Comparison of ENCODE assay signal across 9 mouse cellular contexts in the genomic region with DNA sequence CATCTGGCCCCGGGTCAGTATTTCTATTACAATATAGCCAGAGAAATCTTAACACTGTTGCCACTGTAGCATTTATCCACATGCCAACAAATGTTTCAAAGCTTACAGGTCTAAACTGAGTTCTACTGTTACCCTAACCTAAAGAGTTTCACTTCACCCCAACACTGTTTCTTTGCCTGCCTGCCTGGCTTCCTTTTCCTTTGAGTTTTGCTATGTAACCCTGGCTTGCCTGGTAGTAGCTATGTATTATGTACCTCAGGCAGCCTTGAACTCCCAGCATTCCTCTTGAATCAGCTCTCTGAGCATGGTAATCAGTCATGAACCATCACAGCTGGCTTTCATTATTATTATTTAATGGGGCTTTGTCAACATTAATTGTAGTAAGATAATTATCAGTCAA. TPM values are rescaled to one million over a fixed set of nuclear protein-coding genes. Genes with fewer than 3 reads are reported as not detected.
A peak's percentile ranks its signal among the peaks of the same experiment; 100 is the strongest.
DNase-seq lines count a peak whose midpoint lies in the region; ATAC-seq and TF ChIP-seq lines count a peak whose summit lies in the region.
"Had no signal": no experiment of that assay in that cellular context is flagged by ENCODE, and none has a peak within 500 bp of the region (broad histone marks: within the 10 kb centered on the region; RNA-seq: fewer than 3 reads in every experiment).

No protein-coding gene starts in this region.

- WGBS in neural tube, embryonic 11.5 days: 84% methylated on average over 1 of the region's 1 CpGs
- 46% methylated on average over 1 of the region's 1 CpGs for WGBS in liver, embryonic 15.5 days (ENCODE audit: insufficient replicate concordance)
- WGBS in thymus, adult 2 months: 45% methylated on average over 1 of the region's 1 CpGs

- H3K4me1 ChIP-seq in neural tube, embryonic 11.5 days (ENCODE audit: control insufficient read depth, insufficient read depth, low read length): peaks cover 21% of the 10 kb centered on the region
- H3K4me1 ChIP-seq in liver, embryonic 15.5 days (replicated peaks): peaks cover 53% of the 10 kb centered on the region
- H3K4me1 ChIP-seq in thymus, adult 2 months (replicated peaks; ENCODE audit: control insufficient read depth, insufficient read depth, low read length): peaks cover 20% of the 10 kb centered on the region

- H3K36me3 ChIP-seq in neural tube, embryonic 11.5 days (ENCODE audit: control insufficient read depth, insufficient read depth, low read length): no peaks in the 10 kb centered on the region
- H3K36me3 ChIP-seq in liver, embryonic 15.5 days (replicated peaks): 0 out of 2 replicates have a peak, but pooled peaks cover 4% of the 10 kb centered on the region
- H3K36me3 ChIP-seq in thymus, adult 2 months (ENCODE audit: control insufficient read depth, insufficient read depth, low read length): no peaks in the 10 kb centered on the region

- TF ChIP-seq CTCF in thymus, adult 2 months (IDR thresholded peaks at IDR 0.05; ENCODE audit: borderline replicate concordance, control insufficient read depth, extremely low read depth, insufficient read depth, low read length, poor library complexity): no peak

- no peaks in the 10 kb centered on the region for H3K9me3 ChIP-seq in neural tube, embryonic 11.5 days (ENCODE audit: control insufficient read depth, low read length)
- H3K9me3 ChIP-seq in liver, embryonic 15.5 days (replicated peaks): no peaks in the 10 kb centered on the region

- H3K27ac ChIP-seq in neural tube, embryonic 11.5 days (ENCODE audit: low read depth, low read length): no peak overlapping the region
- H3K27ac ChIP-seq in liver, embryonic 15.5 days (replicated peaks): peak overlapping the region; percentile 62
- H3K27ac ChIP-seq in thymus, adult 2 months (ENCODE audit: control insufficient read depth, insufficient read depth, low read length): no peak overlapping the region

- DNase-seq in CD4-positive, CD25-positive, alpha-beta regulatory T cell, adult 2 months (ENCODE audit: low read depth, low spot score): peak; percentile 16
- DNase-seq in neural tube, embryonic 11.5 days (ENCODE audit: low spot score): no peak
- DNase-seq in neural tube, embryonic 10.5 days (ENCODE audit: extremely low spot score, low spot score): no peak
- no peak for DNase-seq in frontal cortex, postnatal 10 days (ENCODE audit: low spot score in 2 of 2)
- no peak for DNase-seq in thymus, adult 2 months
- DNase-seq: cerebellum, adult 11 months had no signal

- H3K27me3 ChIP-seq in neural tube, embryonic 11.5 days (ENCODE audit: control insufficient read depth, insufficient read depth, low read length): no peaks in the 10 kb centered on the region
- H3K27me3 ChIP-seq in liver, embryonic 15.5 days: no peaks in the 10 kb centered on the region
- no peaks in the 10 kb centered on the region for H3K27me3 ChIP-seq in thymus, adult 2 months (ENCODE audit: control insufficient read depth, insufficient read depth, low read length)

- H3K9ac ChIP-seq in neural tube, embryonic 11.5 days (ENCODE audit: low read length): no peak overlapping the region
- H3K9ac ChIP-seq in liver, embryonic 15.5 days: peak overlapping the region; percentile 33; the same call in 1 of the 2 replicates

- ATAC-seq in CD4-positive, CD25-positive, alpha-beta regulatory T cell, adult 4 months: no peak
- no peak for ATAC-seq in neural tube, embryonic 11.5 days (ENCODE audit: insufficient read depth, low FRiP score, low TSS enrichment)
- no peak for ATAC-seq in liver, embryonic 15.5 days (ENCODE audit: insufficient read depth)
- no peak for ATAC-seq in cerebellum, adult (ENCODE audit: insufficient number of reproducible peaks, low FRiP score, low TSS enrichment)

- H3K4me3 ChIP-seq in neural tube, embryonic 11.5 days (ENCODE audit: low read depth, low read length): peak overlapping the region; percentile 69; the same call in 1 of the 2 replicates
- H3K4me3 ChIP-seq in liver, embryonic 15.5 days (replicated peaks): peak overlapping the region; percentile 82
- no peak overlapping the region for H3K4me3 ChIP-seq in thymus, adult 2 months (ENCODE audit: control insufficient read depth, insufficient read depth, low read length)

- no peak overlapping the region for H3K4me2 ChIP-seq in neural tube, embryonic 11.5 days (ENCODE audit: low read depth)
- peak overlapping the region; percentile 95 for H3K4me2 ChIP-seq in liver, embryonic 15.5 days

- TF ChIP-seq POLR2A in thymus, adult 2 months (IDR thresholded peaks at IDR 0.05; ENCODE audit: control insufficient read depth, extremely low read depth, insufficient read depth, low read length, poor library complexity): no peak

RNA-seq across cellular contexts. Expression of a gene that starts 1.6 kb away (rescaled TPM):
- polyA plus RNA-seq in CD4-positive, CD25-positive, alpha-beta regulatory T cell, adult 4 months (2017; shearing (Covaris generic)): 100 to 1,000 TPM; 177 to 227 TPM
- polyA plus RNA-seq in neural tube, embryonic 11.5 days (2014; fragmentation: Nextera tagmentation; extraction: Ambion mirVana): 188 and 190 TPM in 2 replicates
- 76.4 and 80.3 TPM in 2 replicates for polyA plus RNA-seq in liver, embryonic 15.5 days (2015; fragmentation: Nextera tagmentation; extraction: Ambion mirVana)
- 92.1 and 97.8 TPM in 2 replicates for polyA plus RNA-seq in thymus, adult 2 months (2012; rRNA removed)

RNA-seq across cellular contexts. Expression of a gene that starts 41.0 kb away (rescaled TPM):
- 100 to 1,000 TPM; 115 to 149 TPM for polyA plus RNA-seq in CD4-positive, CD25-positive, alpha-beta regulatory T cell, adult 4 months (2017; shearing (Covaris generic))
- polyA plus RNA-seq in neural tube, embryonic 11.5 days (2014; fragmentation: Nextera tagmentation; extraction: Ambion mirVana): 77.0 and 80.1 TPM in 2 replicates
- polyA plus RNA-seq in liver, embryonic 15.5 days (2015; fragmentation: Nextera tagmentation; extraction: Ambion mirVana): 32.2 and 36.2 TPM in 2 replicates
- 8.8 and 12.5 TPM in 2 replicates for polyA plus RNA-seq in thymus, adult 2 months (2012; rRNA removed)
